Mouse (Mus musculus) thymus, postnatal 36 days (tissue): ENCODE measurements around the gene Nab2.

Experiments used
- DNase-seq, 2 experiments: peaks; one replicate each; pipeline ENCODE4 v3.0.0; 2022; ENCODE audit warnings: mixed read lengths in 2 of 2

Gene Nab2

GRCm38 (mm10) chr10:127642772-127643552 is 25.4 kb downstream of the Nab2 start, which contains the start of gene Stat6:
Gene Stat6 (plus strand): TSS chr10:127642986.
- peak; percentile 84 to 90 for DNase-seq

DNA sequence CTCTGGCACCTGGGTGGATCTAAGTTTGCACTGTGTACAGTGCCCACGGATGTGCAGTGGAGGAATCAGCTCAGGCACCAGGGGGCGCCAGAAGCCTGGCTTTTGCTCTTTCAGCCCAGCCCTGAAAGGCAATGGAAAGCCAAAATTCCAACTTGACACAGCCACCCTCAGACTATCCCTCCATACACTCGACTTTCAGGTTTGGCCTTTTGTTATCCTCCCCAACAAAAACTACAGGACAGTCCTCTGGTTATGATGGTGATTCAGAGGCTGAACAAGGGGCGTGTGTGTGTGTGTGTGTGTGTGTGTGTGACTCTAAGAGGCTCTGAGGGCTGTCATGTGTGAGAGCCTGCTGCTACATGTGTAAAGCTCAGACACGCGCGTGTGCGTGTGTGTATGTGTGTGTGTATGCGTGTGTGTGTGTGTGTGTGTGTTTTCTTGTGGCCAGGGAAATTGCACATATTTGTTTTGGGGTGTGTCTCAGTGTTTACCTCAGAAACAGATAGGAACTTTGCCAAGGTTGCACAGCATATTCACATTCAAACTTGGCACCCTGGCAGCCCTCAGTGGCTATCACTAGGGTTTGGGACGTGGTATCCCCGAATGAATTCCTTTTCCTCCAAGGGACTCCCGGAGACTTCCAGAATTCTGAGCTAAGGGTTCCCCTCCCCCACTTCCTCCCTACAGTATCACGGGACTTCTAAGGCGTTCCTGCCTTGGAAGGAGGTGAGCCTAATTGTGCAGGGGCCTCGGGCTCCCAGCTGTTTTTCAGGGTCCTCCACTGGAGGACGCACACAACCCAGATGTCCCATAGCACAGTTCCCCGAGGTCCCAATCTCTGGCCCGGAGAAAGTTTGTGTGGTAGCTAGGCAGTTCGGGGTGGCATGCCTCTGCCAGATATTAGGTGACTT is 26.3 kb downstream of the Nab2 start:
- DNase-seq = peak; percentile 85 to 91

DNA sequence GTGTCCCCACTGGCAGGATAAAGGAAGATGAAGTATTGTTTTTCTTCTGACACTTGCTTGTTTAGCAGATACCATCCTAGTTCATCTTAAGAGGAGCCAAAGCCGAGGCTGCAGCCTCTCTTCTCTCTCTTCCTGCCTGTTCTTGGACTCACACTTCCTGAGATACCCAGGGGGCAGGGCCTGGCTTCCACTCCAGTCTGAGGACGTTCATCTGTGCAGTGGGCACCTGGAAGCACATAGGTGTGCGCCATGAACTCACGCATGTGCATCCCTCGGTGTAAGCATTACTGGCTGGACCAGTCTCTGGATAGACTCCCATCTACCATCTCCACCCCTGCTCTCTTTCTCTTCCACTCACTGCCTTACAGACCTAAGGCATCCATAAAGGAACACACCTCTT is 27.9 kb downstream of the Nab2 start:
- DNase-seq = no peak

GRCm38 (mm10) chr10:127632668-127633271 is 35.6 kb downstream of the Nab2 start:
- no peak for DNase-seq

- no peak for DNase-seq
Measured at GRCm38 (mm10) chr10:127631261-127632214, 36.8 kb downstream of the Nab2 start.

DNA sequence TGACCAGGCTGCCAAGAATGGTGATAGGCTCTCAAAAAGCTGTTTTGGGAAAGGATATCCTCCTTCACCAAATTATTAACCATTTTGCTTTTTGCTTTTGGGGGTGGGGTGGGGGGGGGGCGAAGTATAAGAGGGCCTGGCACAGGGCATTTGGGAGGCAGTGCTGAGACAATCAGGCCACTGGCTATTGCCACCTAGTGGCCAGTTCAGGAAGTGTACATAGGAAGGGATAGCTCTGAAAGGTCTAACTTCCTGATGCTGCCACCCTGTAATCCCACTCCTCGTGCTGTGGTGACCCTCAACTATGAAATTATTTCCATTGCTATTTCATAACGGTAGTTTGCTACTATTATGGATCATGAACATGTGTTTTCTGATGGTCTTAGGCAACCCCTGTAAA is 41.9 kb downstream of the Nab2 start:
- no peak for DNase-seq

DNA sequence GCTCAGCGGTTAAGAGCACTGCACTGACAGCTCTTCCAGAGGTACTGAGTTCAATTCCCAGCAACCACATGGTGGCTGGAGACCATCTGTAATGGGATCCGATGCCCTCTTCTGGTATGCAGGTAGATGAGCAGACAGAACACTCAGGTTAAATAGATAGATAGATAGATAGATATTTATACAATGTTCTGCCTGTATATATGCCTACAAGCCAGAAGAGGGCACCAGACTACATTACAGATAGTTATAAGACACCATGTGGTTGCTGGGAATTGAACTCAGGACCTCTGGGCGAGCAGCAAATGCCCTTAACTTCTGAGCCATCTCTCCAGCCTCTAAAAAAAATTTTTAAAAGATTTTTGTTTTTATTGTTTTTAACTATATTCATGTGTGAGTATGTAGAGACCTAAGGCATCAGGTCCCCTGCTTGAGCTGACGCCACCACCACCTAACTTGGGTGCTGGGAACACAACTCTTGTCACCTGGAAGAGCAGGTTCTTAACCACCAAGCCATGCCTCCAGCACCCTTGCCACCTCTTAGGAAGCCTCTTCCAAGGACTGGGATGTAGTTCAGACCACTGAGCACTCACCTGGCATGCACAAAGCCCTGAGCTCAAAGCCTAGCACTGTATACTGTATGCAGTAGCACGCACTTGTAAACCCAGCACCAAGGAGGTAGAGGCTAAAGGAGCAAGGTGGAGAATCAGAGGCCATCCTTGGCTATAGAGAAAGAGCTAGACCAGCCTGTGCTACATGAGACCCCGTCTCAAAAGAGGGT is 44.7 kb downstream of the Nab2 start:
- no peak for DNase-seq

- no peak for DNase-seq
Measured at GRCm38 (mm10) chr10:127622661-127623060, 45.7 kb downstream of the Nab2 start.

- no peak for DNase-seq
Measured at GRCm38 (mm10) chr10:127622057-127622392, 46.3 kb downstream of the Nab2 start.

DNA sequence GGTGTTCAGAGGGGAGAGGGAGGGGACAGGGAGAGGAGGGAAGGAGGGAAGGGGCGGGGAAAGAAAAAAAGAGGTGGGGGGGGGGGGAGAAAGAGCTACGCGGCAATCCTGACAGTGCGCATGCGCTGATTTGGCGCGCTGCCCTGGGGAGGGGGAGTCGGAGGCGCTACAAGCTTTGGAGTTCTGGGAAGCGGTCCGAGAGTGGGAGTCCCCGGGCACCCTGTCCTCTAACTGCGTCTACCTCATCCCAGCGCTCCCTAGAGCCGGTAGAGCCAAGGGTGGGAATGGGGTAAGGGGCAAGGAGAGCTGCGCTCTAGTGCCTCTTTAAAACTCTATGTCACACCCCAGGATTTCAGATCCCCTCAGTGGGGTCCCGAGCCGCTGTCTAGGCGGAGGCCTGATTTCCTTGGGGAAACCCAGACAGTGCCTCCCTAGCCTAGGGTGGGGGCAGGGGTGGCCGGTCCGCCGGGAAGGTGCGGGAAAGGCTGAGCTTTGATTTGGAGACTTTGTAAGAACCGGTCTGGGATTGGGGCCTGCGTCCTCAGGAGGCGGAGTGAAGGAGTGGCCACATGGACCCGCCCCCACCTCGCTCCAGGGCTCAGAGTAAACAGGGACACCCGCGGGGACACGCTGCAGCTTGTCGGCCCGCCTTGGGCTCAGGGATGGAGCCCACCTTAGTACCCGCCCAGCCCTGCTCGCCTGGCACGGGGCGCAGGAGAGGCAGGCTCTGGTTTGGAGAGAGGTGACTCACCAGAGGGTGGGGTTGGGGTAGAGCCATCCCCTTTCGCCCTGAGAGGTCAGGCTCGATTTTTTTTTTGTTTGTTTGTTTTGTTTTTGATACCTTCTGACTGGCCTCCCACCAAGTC is 46.9 kb downstream of the Nab2 start:
- peak; percentile 57 to 61 for DNase-seq

DNA sequence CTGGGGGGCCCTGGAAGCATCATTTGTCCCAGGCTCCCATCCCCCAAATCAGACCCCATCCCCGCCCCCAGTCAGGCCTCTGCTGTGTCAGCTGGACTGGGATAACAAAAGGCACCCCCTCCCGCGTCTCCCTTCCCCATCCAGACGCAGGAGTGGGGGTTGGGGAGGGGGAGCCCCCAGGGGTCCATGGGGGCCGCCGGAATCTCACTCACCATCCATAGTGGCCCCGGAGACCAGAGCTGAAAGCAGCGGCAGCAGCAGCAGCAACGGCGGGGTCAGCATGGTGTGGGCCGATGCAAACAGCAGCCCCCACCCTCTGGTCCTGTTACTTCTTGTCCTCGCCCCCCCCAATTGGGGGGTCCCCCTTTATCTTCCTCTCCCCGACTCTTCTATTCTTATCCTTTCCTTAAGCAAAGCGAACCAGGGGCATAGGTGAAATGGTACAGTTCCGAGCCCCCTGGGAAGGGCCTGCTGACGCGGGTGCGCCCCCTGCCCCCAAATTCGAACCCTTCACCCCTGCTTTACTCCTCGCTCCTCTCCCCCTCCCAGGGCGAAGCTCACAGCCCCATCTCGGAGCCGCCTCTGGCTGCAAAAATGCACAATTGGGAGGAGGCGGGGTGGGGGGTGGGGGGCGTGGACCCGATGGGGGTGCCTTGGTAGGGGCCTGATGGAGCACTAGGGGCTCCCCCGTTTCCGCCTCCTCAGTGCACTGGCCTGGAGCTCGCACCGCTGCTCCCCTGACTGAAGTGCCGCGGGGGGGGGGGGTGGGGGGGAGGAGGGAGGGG is 47.8 kb downstream of the Nab2 start, which contains the start of gene Lrp1:
TSS of gene Lrp1 (minus strand) at position 743 of the 785 bp plus-strand sequence.
- peak; percentile 19 to 52 for DNase-seq

GRCm38 (mm10) chr10:127619941-127620405 is 48.4 kb downstream of the Nab2 start:
- no peak for DNase-seq

DNA sequence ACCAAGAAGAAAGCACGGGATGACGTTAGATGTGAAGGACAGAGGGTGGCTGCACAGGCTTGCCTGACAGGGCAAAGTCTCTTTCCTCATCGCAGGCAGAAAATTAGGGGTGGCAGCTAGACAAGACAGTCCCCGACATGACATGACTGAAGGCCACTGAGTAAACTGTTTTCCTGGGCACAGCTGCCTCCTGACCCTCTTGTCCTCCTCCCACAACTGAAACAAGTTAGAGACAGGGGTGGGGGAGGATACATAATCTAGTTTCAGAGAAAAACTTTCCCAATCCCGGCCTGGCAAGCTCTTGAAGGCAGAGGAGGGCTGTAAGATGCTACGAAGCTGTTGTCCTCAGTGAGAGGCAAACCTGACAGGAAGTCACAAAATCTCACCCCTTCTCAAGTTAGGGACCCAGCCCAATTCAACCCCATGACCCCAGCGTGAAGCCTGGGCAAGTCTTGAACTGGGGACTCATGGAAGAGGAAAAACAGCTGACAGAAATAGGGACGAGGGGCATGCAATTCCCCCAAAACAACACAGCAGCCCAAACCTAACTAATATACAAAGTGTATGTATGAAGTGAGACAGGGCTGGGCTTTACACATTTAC is 49.1 kb downstream of the Nab2 start:
- DNase-seq = no peak

DNA sequence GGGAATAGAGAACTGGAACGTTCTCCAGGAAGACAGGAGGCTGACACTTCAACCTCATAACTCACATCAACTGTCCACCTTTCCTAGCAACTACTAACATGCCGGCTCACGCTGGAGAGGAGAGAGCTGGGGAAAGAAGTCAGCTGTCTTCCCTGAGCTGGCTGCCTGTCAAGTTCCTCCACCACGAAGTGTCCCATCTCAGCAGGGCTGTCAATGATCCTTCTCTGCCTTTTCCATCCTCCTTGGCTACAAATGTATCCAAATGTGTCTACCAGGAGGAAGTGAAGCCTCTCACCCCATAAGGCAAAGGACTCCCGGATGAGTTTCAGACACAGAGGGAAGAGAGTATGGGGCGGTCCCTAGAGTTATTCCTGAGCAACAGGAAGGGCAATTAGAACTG is 50.2 kb downstream of the Nab2 start:
- no peak for DNase-seq

DNA sequence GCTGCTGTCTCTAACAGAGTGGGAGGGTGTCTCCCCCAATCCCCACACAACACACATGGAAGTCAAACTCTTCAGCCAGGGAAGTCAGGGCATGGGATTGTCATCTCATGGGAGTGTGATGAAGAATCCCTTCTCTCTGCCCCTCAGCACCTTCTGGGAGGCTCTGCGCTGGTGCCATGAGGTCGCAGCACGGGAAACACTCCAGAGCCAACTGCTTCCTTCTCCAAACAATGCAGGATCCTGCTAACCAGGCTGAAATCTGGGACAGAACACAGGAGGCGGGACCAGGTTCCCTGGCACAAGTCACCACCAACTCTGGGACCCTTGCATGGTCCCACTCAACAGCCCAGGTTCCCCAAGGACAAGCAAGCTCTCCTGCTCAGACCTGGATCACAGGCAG is 51.1 kb downstream of the Nab2 start:
- DNase-seq = no peak

DNA sequence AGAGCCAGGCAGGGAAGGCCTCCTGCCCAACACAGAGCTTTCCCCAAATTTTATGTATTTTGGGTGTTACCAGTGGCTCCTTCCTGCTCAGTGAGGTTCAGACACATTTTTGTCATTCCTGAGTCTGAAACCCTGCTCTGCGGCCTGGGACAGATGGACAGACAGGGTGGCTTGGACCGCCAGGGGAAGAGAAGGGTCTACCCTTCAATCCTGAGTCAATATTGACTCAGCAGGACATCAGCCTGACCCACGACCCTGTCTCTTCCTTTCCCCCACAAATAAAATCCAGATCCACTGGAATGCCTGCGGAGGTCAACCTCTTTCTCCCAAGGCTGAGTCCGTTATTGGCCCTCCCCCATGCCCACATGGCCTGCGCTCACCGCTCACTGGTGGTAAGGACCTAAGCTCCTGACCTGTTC is 52.1 kb downstream of the Nab2 start:
- DNase-seq = no peak

- DNase-seq = no peak
Measured at GRCm38 (mm10) chr10:127615591-127615990, 52.8 kb downstream of the Nab2 start.

DNA sequence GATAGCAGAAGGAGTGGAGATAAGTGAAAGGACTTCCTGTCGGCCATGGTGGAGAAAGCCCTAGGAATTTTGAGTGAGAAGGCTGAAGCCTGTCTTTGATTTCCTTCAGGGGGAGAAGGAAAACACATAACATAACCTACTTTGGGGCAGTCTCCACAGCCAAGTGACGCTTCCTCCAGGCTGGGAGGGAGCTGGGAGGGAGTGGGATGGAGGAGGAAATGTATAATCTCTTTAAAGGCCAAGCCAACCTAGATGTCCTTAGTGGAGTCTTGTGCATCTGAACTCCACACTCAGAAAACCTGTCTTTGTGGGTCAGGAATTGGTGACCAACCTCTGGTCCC is 53.4 kb downstream of the Nab2 start:
- DNase-seq = no peak
